Mouse (Mus musculus): ENCODE data around the gene Eng. TPM values are rescaled to one million over a fixed set of nuclear protein-coding genes. Genes with fewer than 3 reads are reported as not detected.
A peak's percentile ranks its signal among the peaks of the same experiment; 100 is the strongest.

Eng gene
- polyA plus RNA-seq, 1 experiment from 2014 or later, result 25.7 TPM

GRCm38 (mm10) chr2:32667775-32668174 is 21.4 kb downstream of the Eng start:
- WGBS, result 59% methylated on average over 11 of the region's 11 CpGs
- H3K4me2 ChIP-seq, result no peak overlapping the region
- peak overlapping the region; percentile 47 for H3K27ac ChIP-seq
- H3K36me3 ChIP-seq, result no peaks in the 10 kb centered on the region
- no peak overlapping the region for H3K4me3 ChIP-seq (replicated peaks)
- ATAC-seq (ENCODE audit: insufficient number of reproducible peaks, insufficient read depth, low FRiP score, low TSS enrichment, low read depth), result no peak
- no peaks in the 10 kb centered on the region for H3K27me3 ChIP-seq
- H3K9ac ChIP-seq (replicated peaks), result no peak overlapping the region
- no peaks in the 10 kb centered on the region for H3K9me3 ChIP-seq
- no peaks in the 10 kb centered on the region for H3K4me1 ChIP-seq (replicated peaks)

GRCm38 (mm10) chr2:32668176-32668575 is 21.8 kb downstream of the Eng start:
- WGBS, result 94% methylated on average over 7 of the region's 7 CpGs
- no peak overlapping the region for H3K9ac ChIP-seq (replicated peaks)

GRCm38 (mm10) chr2:32669876-32670275 is 23.5 kb downstream of the Eng start:
- Histone ChIP-seq H3K4me3 (replicated peaks) (no peak overlapping the region), H3K36me3 (no peaks in the 10 kb centered on the region), H3K27me3 (no peaks in the 10 kb centered on the region), H3K9me3 (no peaks in the 10 kb centered on the region), H3K4me1 (replicated peaks) (0 out of 2 replicates have a peak, but pooled peaks cover 3% of the 10 kb centered on the region), H3K4me2 (no peak overlapping the region), H3K9ac (replicated peaks) (no peak overlapping the region), H3K27ac (no peak overlapping the region)
- 51% methylated on average over 3 of the region's 3 CpGs for WGBS
- ATAC-seq (ENCODE audit: insufficient number of reproducible peaks, insufficient read depth, low FRiP score, low TSS enrichment, low read depth), result no peak

More at GRCm38 (mm10) chr2:32668176-32668575, 21.8 kb downstream of the Eng start:
- Histone ChIP-seq H3K4me3 (replicated peaks) (no peak overlapping the region), H3K27me3 (no peaks in the 10 kb centered on the region), H3K9me3 (no peaks in the 10 kb centered on the region), H3K36me3 (no peaks in the 10 kb centered on the region), H3K27ac (no peak overlapping the region), H3K4me2 (no peak overlapping the region), H3K4me1 (replicated peaks) (no peaks in the 10 kb centered on the region)
- ATAC-seq (ENCODE audit: insufficient number of reproducible peaks, insufficient read depth, low FRiP score, low TSS enrichment, low read depth), result no peak

- no peak for ATAC-seq (ENCODE audit: insufficient number of reproducible peaks, insufficient read depth, low FRiP score, low TSS enrichment, low read depth)
- Histone ChIP-seq H3K27me3 (no peaks in the 10 kb centered on the region), H3K27ac (no peak overlapping the region), H3K4me1 (replicated peaks) (0 out of 2 replicates have a peak, but pooled peaks cover 3% of the 10 kb centered on the region), H3K9me3 (no peaks in the 10 kb centered on the region), H3K9ac (replicated peaks) (no peak overlapping the region), H3K4me3 (replicated peaks) (no peak overlapping the region), H3K4me2 (no peak overlapping the region), H3K36me3 (no peaks in the 10 kb centered on the region)
- 86% methylated on average over 9 of the region's 9 CpGs for WGBS
Measured at GRCm38 (mm10) chr2:32671147-32671546, 24.8 kb downstream of the Eng start.

GRCm38 (mm10) chr2:32671907-32672595 is 25.7 kb downstream of the Eng start:
- 78% methylated on average over 9 of the region's 9 CpGs for WGBS
- no peaks in the 10 kb centered on the region for H3K36me3 ChIP-seq
- no peak overlapping the region for H3K4me3 ChIP-seq (replicated peaks)
- no peak overlapping the region for H3K9ac ChIP-seq (replicated peaks)
- no peak overlapping the region for H3K4me2 ChIP-seq
- H3K27ac ChIP-seq, result no peak overlapping the region
- 0 out of 2 replicates have a peak, but pooled peaks cover 3% of the 10 kb centered on the region for H3K4me1 ChIP-seq (replicated peaks)
- no peak for ATAC-seq (ENCODE audit: insufficient number of reproducible peaks, insufficient read depth, low FRiP score, low TSS enrichment, low read depth)
- H3K9me3 ChIP-seq, result 0 out of 2 replicates have a peak, but pooled peaks cover 4% of the 10 kb centered on the region
- no peaks in the 10 kb centered on the region for H3K27me3 ChIP-seq

GRCm38 (mm10) chr2:32673176-32673917 is 27.0 kb downstream of the Eng start:
- ATAC-seq (ENCODE audit: insufficient number of reproducible peaks, insufficient read depth, low FRiP score, low TSS enrichment, low read depth), result peak; percentile 39; the same call in 1 of the 2 replicates
- Histone ChIP-seq H3K9me3 (0 out of 2 replicates have a peak, but pooled peaks cover 5% of the 10 kb centered on the region), H3K9ac (replicated peaks) (no peak overlapping the region), H3K27me3 (no peaks in the 10 kb centered on the region), H3K4me2 (no peak overlapping the region), H3K27ac (no peak overlapping the region), H3K36me3 (no peaks in the 10 kb centered on the region), H3K4me1 (replicated peaks) (0 out of 2 replicates have a peak, but pooled peaks cover 3% of the 10 kb centered on the region), H3K4me3 (replicated peaks) (no peak overlapping the region)
- WGBS, result 79% methylated on average over 16 of the region's 16 CpGs

GRCm38 (mm10) chr2:32676821-32677220 is 30.4 kb downstream of the Eng start:
- H3K36me3 ChIP-seq, result peaks cover under 1% of the 10 kb centered on the region; the same call in 1 of the 2 replicates
- H3K27ac ChIP-seq, result no peak overlapping the region
- H3K9ac ChIP-seq (replicated peaks), result no peak overlapping the region
- ATAC-seq (ENCODE audit: insufficient number of reproducible peaks, insufficient read depth, low FRiP score, low TSS enrichment, low read depth), result no peak
- H3K4me2 ChIP-seq, result no peak overlapping the region
- H3K27me3 ChIP-seq, result no peaks in the 10 kb centered on the region
- 0 out of 2 replicates have a peak, but pooled peaks cover 5% of the 10 kb centered on the region for H3K9me3 ChIP-seq
- 91% methylated on average over 3 of the region's 3 CpGs for WGBS
- H3K4me1 ChIP-seq (replicated peaks), result peaks cover 19% of the 10 kb centered on the region
- no peak overlapping the region for H3K4me3 ChIP-seq (replicated peaks)

- Histone ChIP-seq H3K4me2 (no peak overlapping the region), H3K9ac (replicated peaks) (no peak overlapping the region), H3K9me3 (0 out of 2 replicates have a peak, but pooled peaks cover 5% of the 10 kb centered on the region), H3K27me3 (no peaks in the 10 kb centered on the region), H3K4me1 (replicated peaks) (peaks cover 21% of the 10 kb centered on the region), H3K36me3 (peaks cover 8% of the 10 kb centered on the region), H3K27ac (no peak overlapping the region), H3K4me3 (replicated peaks) (no peak overlapping the region)
- no peak for ATAC-seq (ENCODE audit: insufficient number of reproducible peaks, insufficient read depth, low FRiP score, low TSS enrichment, low read depth)
- 91% methylated on average over 7 of the region's 7 CpGs for WGBS
Measured at GRCm38 (mm10) chr2:32677683-32678082, 31.3 kb downstream of the Eng start.

- 0 out of 2 replicates have a peak, but pooled peaks cover 5% of the 10 kb centered on the region for H3K9me3 ChIP-seq
- no peak overlapping the region for H3K4me2 ChIP-seq
- peak overlapping the region; percentile 42; the same call in 1 of the 2 replicates for H3K9ac ChIP-seq (replicated peaks)
- 28% methylated on average over 7 of the region's 7 CpGs for WGBS
- no peak overlapping the region for H3K4me3 ChIP-seq (replicated peaks)
- peaks cover 18% of the 10 kb centered on the region for H3K4me1 ChIP-seq (replicated peaks)
- peaks cover 32% of the 10 kb centered on the region for H3K36me3 ChIP-seq
- H3K27me3 ChIP-seq, result no peaks in the 10 kb centered on the region
- H3K27ac ChIP-seq, result peak overlapping the region; percentile 75
- no peak for ATAC-seq (ENCODE audit: insufficient number of reproducible peaks, insufficient read depth, low FRiP score, low TSS enrichment, low read depth)
Measured at GRCm38 (mm10) chr2:32680051-32680451, 33.7 kb downstream of the Eng start.

GRCm38 (mm10) chr2:32680961-32681650 is 34.7 kb downstream of the Eng start:
- WGBS, result 90% methylated on average over 19 of the region's 19 CpGs
- 0 out of 2 replicates have a peak overlapping the region, but pooled peaks have one; percentile 18 for H3K9ac ChIP-seq (replicated peaks)
- H3K27me3 ChIP-seq, result no peaks in the 10 kb centered on the region
- H3K4me2 ChIP-seq, result no peak overlapping the region
- no peak for ATAC-seq (ENCODE audit: insufficient number of reproducible peaks, insufficient read depth, low FRiP score, low TSS enrichment, low read depth)
- 0 out of 2 replicates have a peak, but pooled peaks cover 5% of the 10 kb centered on the region for H3K9me3 ChIP-seq
- peaks cover 18% of the 10 kb centered on the region for H3K4me1 ChIP-seq (replicated peaks)
- 0 out of 2 replicates have a peak overlapping the region, but pooled peaks have one; percentile 24 for H3K27ac ChIP-seq
- no peak overlapping the region for H3K4me3 ChIP-seq (replicated peaks)
- H3K36me3 ChIP-seq, result peaks cover 43% of the 10 kb centered on the region

- peak; percentile 24; the same call in 1 of the 2 replicates for ATAC-seq (ENCODE audit: insufficient number of reproducible peaks, insufficient read depth, low FRiP score, low TSS enrichment, low read depth)
- Histone ChIP-seq H3K4me3 (replicated peaks) (no peak overlapping the region), H3K27ac (peak overlapping the region; percentile 24), H3K9ac (replicated peaks) (no peak overlapping the region), H3K27me3 (no peaks in the 10 kb centered on the region), H3K4me1 (replicated peaks) (peaks cover 18% of the 10 kb centered on the region), H3K36me3 (peaks cover 49% of the 10 kb centered on the region), H3K4me2 (no peak overlapping the region), H3K9me3 (0 out of 2 replicates have a peak, but pooled peaks cover 5% of the 10 kb centered on the region)
- WGBS, result 59% methylated on average over 6 of the region's 6 CpGs
Measured at GRCm38 (mm10) chr2:32681754-32682153, 35.4 kb downstream of the Eng start.
